Mouse (Mus musculus) lung, postnatal 0 days (tissue): ENCODE data around the gene Nenf.

Experiments
- CTCF ChIP-seq: IDR thresholded peaks from 2 replicates; pipeline ENCODE4 v1.5.1; 2016; ENCODE audit warnings: antibody characterized with exemption, mild to moderate bottlenecking
- EP300 ChIP-seq: IDR thresholded peaks from 2 replicates; pipeline ENCODE4 v1.6.1; 2016; ENCODE audit warnings: antibody characterized with exemption, mild to moderate bottlenecking, control low read depth

DNA sequence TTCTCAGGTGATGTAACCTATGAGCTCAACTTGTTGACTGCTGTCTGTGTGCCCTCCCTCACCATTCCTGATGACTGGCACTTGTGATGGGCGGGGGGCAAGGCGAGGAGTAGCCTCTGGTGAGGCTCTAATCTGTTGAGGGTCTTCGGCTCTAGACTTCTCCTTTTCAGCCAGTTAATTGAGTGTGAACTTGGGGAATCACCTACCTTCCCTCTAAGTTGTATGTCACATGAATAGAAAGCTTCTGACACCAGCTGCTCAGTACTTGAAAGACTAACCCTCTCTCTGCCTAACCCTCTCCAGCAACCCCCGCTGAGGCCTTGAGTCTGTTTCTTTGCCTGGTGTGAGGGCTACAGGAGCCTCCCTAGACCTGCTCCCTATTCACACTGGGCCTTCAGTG is 39.7 kb downstream of the Nenf start:
- no peak for TF ChIP-seq CTCF
- no peak for TF ChIP-seq EP300
